Mouse (Mus musculus): ENCODE data around the gene Actr8. TPM values are rescaled to one million over a fixed set of nuclear protein-coding genes. Genes with fewer than 3 reads are reported as not detected.

Gene Actr8
- total and polyA plus RNA-seq, 2 experiments from 2014 or later, result 40.0 to 51.3 TPM

DNA sequence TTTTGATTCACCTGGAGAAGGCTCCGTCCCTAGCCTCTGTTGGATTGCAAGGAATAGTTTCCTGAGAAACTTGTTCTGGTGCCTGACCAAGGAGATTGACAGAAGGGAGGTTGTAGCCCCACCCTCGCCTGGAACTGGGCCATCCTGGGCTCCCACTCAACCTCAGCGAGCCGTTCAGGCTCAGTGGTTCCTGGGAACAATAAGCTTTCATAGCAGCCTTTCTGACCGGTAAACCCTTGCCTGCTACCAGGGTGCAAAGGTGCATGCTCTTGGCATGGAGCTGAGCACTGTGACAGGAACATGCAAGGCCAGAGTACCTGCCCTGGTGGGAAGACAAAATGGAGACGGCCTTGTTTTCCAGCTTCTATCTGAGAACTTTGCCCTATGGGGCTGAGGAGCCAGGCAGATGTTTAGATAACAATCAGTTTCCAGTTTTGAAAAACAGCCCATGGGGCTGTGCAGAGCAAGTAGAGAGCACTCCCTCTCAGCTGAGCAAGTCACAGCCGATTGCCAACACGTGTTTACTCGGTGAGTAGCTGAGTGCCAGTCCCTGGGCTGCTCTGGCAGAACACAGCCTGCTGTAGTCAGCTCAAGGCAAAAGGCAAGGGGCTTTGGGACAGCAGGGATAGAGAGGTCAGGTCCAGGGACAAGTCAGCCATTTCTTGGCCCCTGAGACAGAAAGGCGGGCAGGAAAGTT lies 31.9 kb downstream of the Actr8 start:
- DNase-seq (ENCODE audit: low spot score), result peak; percentile 60
- no peak overlapping the region for H3K27ac ChIP-seq
- ATAC-seq, result peak; percentile 21; the same call in 1 of the 2 replicates

DNA sequence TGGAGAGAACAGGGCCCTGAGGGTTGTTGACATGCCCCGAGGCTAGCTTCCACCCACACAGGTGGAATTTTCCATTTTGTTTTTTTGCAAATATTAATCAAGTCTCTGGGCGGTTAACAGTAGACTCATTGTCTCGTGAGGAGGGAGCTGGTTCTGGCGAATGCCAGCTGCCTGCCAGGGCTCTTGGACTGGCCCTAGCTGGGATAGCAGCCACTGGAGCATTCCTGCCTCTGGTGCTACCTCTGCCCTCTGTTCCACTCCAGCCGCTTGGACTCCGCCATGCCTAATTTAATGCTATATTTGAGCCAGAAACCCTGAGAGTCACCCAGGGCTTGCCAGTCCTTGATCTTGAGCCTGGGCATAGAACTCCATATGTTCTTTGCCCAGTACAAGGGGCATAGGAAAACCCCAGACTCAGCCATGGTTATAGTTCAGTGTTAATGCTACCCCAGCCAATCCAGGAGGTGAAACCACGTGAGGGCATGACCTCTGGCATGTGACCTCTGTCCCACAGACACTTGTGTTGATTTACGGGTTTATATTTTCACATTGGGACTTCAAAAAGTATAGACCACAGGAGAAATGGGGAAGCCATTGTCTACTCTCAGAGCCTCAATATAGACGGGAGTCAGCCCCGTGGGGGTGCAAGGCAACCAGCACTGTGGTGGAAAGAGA lies 33.9 kb downstream of the Actr8 start:
- WGBS, result 56% methylated on average over 10 of the region's 10 CpGs
- Histone ChIP-seq H3K4me3 (ENCODE audit: low read length) (no peak overlapping the region), H3K9me3 (ENCODE audit: low read length) (no peaks in the 10 kb centered on the region), H3K36me3 (ENCODE audit: insufficient read depth, low read length) (no peaks in the 10 kb centered on the region), H3K27me3 (ENCODE audit: insufficient read depth, low read length) (no peaks in the 10 kb centered on the region), H3K4me1 (ENCODE audit: insufficient read depth, low read length) (peaks cover 8% of the 10 kb centered on the region), H3K4me2 (ENCODE audit: low read depth, low read length) (no peak overlapping the region), H3K27ac (no peak overlapping the region), H3K9ac (replicated peaks; ENCODE audit: low read length) (no peak overlapping the region)
- TF ChIP-seq CTCF (IDR thresholded peaks at IDR 0.05; ENCODE audit: low read depth), result no peak
- ATAC-seq (no peak), DNase-seq (ENCODE audit: low spot score) (peak; percentile 28)

More for the DNA sequence above, 31.9 kb downstream of the Actr8 start:
- H3K4me2 ChIP-seq (ENCODE audit: low read depth, low read length), result no peak overlapping the region
- H3K4me3 ChIP-seq (ENCODE audit: low read length), result no peak overlapping the region
- H3K27me3 ChIP-seq (ENCODE audit: insufficient read depth, low read length), result no peaks in the 10 kb centered on the region
- no peak overlapping the region for H3K9ac ChIP-seq (replicated peaks; ENCODE audit: low read length)
- no peaks in the 10 kb centered on the region for H3K9me3 ChIP-seq (ENCODE audit: low read length)
- TF ChIP-seq CTCF (IDR thresholded peaks at IDR 0.05; ENCODE audit: low read depth), result no peak
- 48% methylated on average over 10 of the region's 10 CpGs for WGBS
- no peaks in the 10 kb centered on the region for H3K36me3 ChIP-seq (ENCODE audit: insufficient read depth, low read length)
- peaks cover 8% of the 10 kb centered on the region for H3K4me1 ChIP-seq (ENCODE audit: insufficient read depth, low read length)

DNA sequence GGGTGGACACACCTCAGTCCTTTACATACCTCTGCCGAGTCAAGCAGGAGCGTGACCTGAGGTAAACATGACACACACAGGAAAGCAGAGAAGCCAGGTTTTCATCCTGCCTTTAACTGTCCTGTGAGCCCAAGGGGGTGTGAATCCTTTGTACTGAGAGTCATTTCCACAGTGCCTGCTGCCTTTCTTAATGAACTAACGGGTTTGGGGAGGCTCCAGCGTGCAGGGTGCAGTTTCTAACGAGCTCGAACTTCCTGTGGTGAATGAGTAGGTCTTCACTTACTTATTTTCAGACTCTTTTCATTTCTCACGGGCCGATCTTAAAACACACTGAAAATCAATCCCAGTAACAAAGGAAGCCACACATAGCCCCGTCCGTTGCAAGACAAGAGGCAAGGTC lies 36.4 kb downstream of the Actr8 start:
- H3K9ac ChIP-seq (replicated peaks; ENCODE audit: low read length), result no peak overlapping the region
- H3K36me3 ChIP-seq (ENCODE audit: insufficient read depth, low read length), result no peaks in the 10 kb centered on the region
- no peak overlapping the region for H3K4me3 ChIP-seq (ENCODE audit: low read length)
- DNase-seq (ENCODE audit: low spot score), result no peak
- no peak overlapping the region for H3K4me2 ChIP-seq (ENCODE audit: low read depth, low read length)
- no peak for ATAC-seq
- H3K9me3 ChIP-seq (ENCODE audit: low read length), result no peaks in the 10 kb centered on the region
- H3K27ac ChIP-seq, result no peak overlapping the region
- H3K4me1 ChIP-seq (ENCODE audit: insufficient read depth, low read length), result no peaks in the 10 kb centered on the region
- no peaks in the 10 kb centered on the region for H3K27me3 ChIP-seq (ENCODE audit: insufficient read depth, low read length)
- WGBS, result 72% methylated on average over 10 of the region's 10 CpGs
- no peak for TF ChIP-seq CTCF (IDR thresholded peaks at IDR 0.05; ENCODE audit: low read depth)

- Histone ChIP-seq H3K9ac (replicated peaks; ENCODE audit: low read length) (no peak overlapping the region), H3K4me2 (ENCODE audit: low read depth, low read length) (no peak overlapping the region), H3K27ac (no peak overlapping the region), H3K36me3 (ENCODE audit: insufficient read depth, low read length) (no peaks in the 10 kb centered on the region), H3K27me3 (ENCODE audit: insufficient read depth, low read length) (no peaks in the 10 kb centered on the region), H3K4me1 (ENCODE audit: insufficient read depth, low read length) (no peaks in the 10 kb centered on the region), H3K4me3 (ENCODE audit: low read length) (no peak overlapping the region), H3K9me3 (ENCODE audit: low read length) (no peaks in the 10 kb centered on the region)
- 86% methylated on average over 1 of the region's 1 CpGs for WGBS
- ATAC-seq (no peak), DNase-seq (ENCODE audit: low spot score) (no peak)
- TF ChIP-seq CTCF (IDR thresholded peaks at IDR 0.05; ENCODE audit: low read depth), result no peak
Measured at GRCm38 (mm10) chr14:30015008-30015407, 36.9 kb downstream of the Actr8 start.

- ATAC-seq (no peak), DNase-seq (ENCODE audit: low spot score) (no peak)
- H3K27me3 ChIP-seq (ENCODE audit: insufficient read depth, low read length), result no peaks in the 10 kb centered on the region
- H3K36me3 ChIP-seq (ENCODE audit: insufficient read depth, low read length), result no peaks in the 10 kb centered on the region
- H3K9ac ChIP-seq (replicated peaks; ENCODE audit: low read length), result no peak overlapping the region
- no peak overlapping the region for H3K4me3 ChIP-seq (ENCODE audit: low read length)
- no peak overlapping the region for H3K4me2 ChIP-seq (ENCODE audit: low read depth, low read length)
- no peak for TF ChIP-seq CTCF (IDR thresholded peaks at IDR 0.05; ENCODE audit: low read depth)
- H3K9me3 ChIP-seq (ENCODE audit: low read length), result no peaks in the 10 kb centered on the region
- 91% methylated on average over 5 of the region's 5 CpGs for WGBS
- H3K4me1 ChIP-seq (ENCODE audit: insufficient read depth, low read length), result no peaks in the 10 kb centered on the region
- H3K27ac ChIP-seq, result no peak overlapping the region
Measured at GRCm38 (mm10) chr14:30016666-30017065, 38.5 kb downstream of the Actr8 start.

DNA sequence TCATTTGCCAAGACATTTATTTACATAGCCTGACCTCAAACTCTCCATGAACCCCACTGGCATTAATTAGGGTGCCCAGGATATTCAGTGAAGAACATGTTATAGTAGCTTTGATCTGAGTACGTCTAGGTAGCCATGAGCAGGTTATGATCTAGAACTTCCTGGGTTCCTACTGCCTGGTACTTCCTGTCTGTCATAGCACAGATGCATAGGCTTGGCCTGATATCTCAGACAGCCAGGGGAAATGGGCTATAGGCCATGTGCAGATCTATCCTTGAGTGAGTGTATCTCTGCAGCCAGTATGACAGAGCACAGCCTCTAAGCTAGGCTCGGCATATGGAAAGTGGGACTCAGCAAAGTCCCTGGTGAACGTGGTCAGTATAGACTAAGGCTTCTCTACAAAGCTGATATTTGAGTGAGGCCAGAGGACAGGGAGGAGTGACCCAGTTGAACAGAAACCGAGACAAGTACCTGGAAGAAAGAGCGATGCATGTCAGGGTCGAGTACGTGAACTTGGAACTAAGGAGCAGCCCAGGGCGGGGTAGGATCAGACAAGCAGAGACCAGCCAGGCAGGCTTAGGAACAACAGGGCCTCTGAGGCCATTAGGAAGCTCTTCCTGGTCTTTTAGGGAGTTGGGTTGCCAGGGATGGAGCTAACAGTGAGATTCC lies 39.8 kb downstream of the Actr8 start:
- Histone ChIP-seq H3K4me2 (ENCODE audit: low read depth, low read length) (no peak overlapping the region), H3K9ac (replicated peaks; ENCODE audit: low read length) (no peak overlapping the region), H3K4me1 (ENCODE audit: insufficient read depth, low read length) (no peaks in the 10 kb centered on the region), H3K9me3 (ENCODE audit: low read length) (no peaks in the 10 kb centered on the region), H3K27me3 (ENCODE audit: insufficient read depth, low read length) (no peaks in the 10 kb centered on the region), H3K36me3 (ENCODE audit: insufficient read depth, low read length) (no peaks in the 10 kb centered on the region), H3K27ac (no peak overlapping the region), H3K4me3 (ENCODE audit: low read length) (no peak overlapping the region)
- no peak for ATAC-seq
- DNase-seq (ENCODE audit: low spot score), result no peak
- TF ChIP-seq CTCF (IDR thresholded peaks at IDR 0.05; ENCODE audit: low read depth), result no peak
- WGBS, result 88% methylated on average over 8 of the region's 8 CpGs
